ENCODE assay signal across 19 mouse cellular contexts in the genomic region with DNA sequence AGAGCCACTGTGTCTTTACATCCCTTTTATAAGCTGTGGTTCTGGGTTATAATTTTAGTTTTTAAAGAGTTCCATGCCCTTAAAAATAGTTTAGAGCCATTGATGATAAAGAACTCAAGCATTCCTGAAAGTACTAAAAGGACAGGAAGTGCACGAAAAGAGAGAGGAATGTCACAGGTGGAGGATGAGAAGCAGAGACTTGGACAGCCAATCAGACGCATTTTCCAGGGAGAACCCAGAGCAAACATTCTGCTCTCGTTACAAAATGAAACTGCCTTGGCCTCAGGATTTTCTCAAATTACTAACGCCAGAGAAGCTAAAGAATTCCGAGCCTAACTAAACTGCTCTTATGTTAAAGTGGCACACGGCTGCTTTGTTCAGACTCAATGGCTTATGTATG.
DNase-seq lines count a peak whose midpoint lies in the region; ATAC-seq and TF ChIP-seq lines count a peak whose summit lies in the region.
"Had no signal": no experiment of that assay in that cellular context is flagged by ENCODE, and none has a peak within 500 bp of the region (broad histone marks: within the 10 kb centered on the region; RNA-seq: fewer than 3 reads in every experiment).

No protein-coding gene starts in this region.

- H3K4me2 ChIP-seq in lung, embryonic 14.5 days, result peak overlapping the region; percentile 10; the same call in 1 of the 2 replicates
- H3K4me2 ChIP-seq in embryonic facial prominence, embryonic 12.5 days (replicated peaks), result peak overlapping the region; percentile 7; the same call in 1 of the 2 replicates
- peak overlapping the region; percentile 37 for H3K4me2 ChIP-seq in intestine, postnatal 0 days (replicated peaks; ENCODE audit: low read depth)
- peak overlapping the region; percentile 20; the same call in 1 of the 2 replicates for H3K4me2 ChIP-seq in stomach, postnatal 0 days (replicated peaks; ENCODE audit: low read depth)
- H3K4me2 ChIP-seq: forebrain, embryonic 15.5 days; heart, embryonic 11.5 days; liver, embryonic 13.5 days; midbrain, embryonic 12.5 days had no signal

- no peak overlapping the region for H3K4me3 ChIP-seq in lung, embryonic 14.5 days (ENCODE audit: low read depth, low read length)
- H3K4me3 ChIP-seq in embryonic facial prominence, embryonic 12.5 days, result no peak overlapping the region
- H3K4me3 ChIP-seq in intestine, postnatal 0 days (ENCODE audit: low read depth, low read length), result no peak overlapping the region
- H3K4me3 ChIP-seq in stomach, postnatal 0 days (ENCODE audit: low read depth, low read length), result no peak overlapping the region
- H3K4me3 ChIP-seq: erythroblast, embryonic 14.5 days; forebrain, embryonic 15.5 days; liver, embryonic 13.5 days; midbrain, embryonic 12.5 days had no signal

- H3K27ac ChIP-seq in lung, embryonic 14.5 days (ENCODE audit: low read depth), result 0 out of 2 replicates have a peak overlapping the region, but pooled peaks have one; percentile 6
- H3K27ac ChIP-seq in embryonic facial prominence, embryonic 12.5 days, result peak overlapping the region; percentile 54; the same call in 1 of the 2 replicates
- no peak overlapping the region for H3K27ac ChIP-seq in intestine, postnatal 0 days (ENCODE audit: low read depth, low read length)
- H3K27ac ChIP-seq in stomach, postnatal 0 days (replicated peaks), result no peak overlapping the region
- H3K27ac ChIP-seq: forebrain, embryonic 15.5 days; hindbrain, postnatal 0 days; liver, embryonic 13.5 days; macrophage; midbrain, embryonic 12.5 days had no signal

- 26% methylated on average over 6 of the region's 6 CpGs for WGBS in lung, embryonic 14.5 days
- WGBS in embryonic facial prominence, embryonic 12.5 days, result 16% methylated on average over 6 of the region's 6 CpGs
- 20% methylated on average over 6 of the region's 6 CpGs for WGBS in intestine, postnatal 0 days
- WGBS in stomach, postnatal 0 days, result 15% methylated on average over 6 of the region's 6 CpGs

- no peaks in the 10 kb centered on the region for H3K9me3 ChIP-seq in lung, embryonic 14.5 days (ENCODE audit: low read depth, low read length)
- H3K9me3 ChIP-seq in embryonic facial prominence, embryonic 12.5 days, result no peaks in the 10 kb centered on the region
- no peaks in the 10 kb centered on the region for H3K9me3 ChIP-seq in intestine, postnatal 0 days (ENCODE audit: control insufficient read depth)
- H3K9me3 ChIP-seq in stomach, postnatal 0 days (ENCODE audit: control insufficient read depth, low read length), result no peaks in the 10 kb centered on the region
- H3K9me3 ChIP-seq: forebrain, embryonic 15.5 days; liver, embryonic 13.5 days; midbrain, embryonic 12.5 days had no signal

- no peaks in the 10 kb centered on the region for H3K4me1 ChIP-seq in lung, embryonic 14.5 days (ENCODE audit: insufficient read depth)
- peaks cover 13% of the 10 kb centered on the region for H3K4me1 ChIP-seq in embryonic facial prominence, embryonic 12.5 days
- no peaks in the 10 kb centered on the region for H3K4me1 ChIP-seq in intestine, postnatal 0 days (replicated peaks; ENCODE audit: control insufficient read depth, insufficient read depth, low read length)
- no peaks in the 10 kb centered on the region for H3K4me1 ChIP-seq in stomach, postnatal 0 days (replicated peaks; ENCODE audit: control insufficient read depth, insufficient read depth)
- H3K4me1 ChIP-seq: forebrain, embryonic 15.5 days; liver, embryonic 13.5 days; midbrain, embryonic 12.5 days had no signal

- no peaks in the 10 kb centered on the region for H3K36me3 ChIP-seq in lung, embryonic 14.5 days (ENCODE audit: insufficient read depth)
- H3K36me3 ChIP-seq in embryonic facial prominence, embryonic 12.5 days, result no peaks in the 10 kb centered on the region
- no peaks in the 10 kb centered on the region for H3K36me3 ChIP-seq in intestine, postnatal 0 days (ENCODE audit: control insufficient read depth, insufficient read depth)
- H3K36me3 ChIP-seq in stomach, postnatal 0 days (ENCODE audit: control insufficient read depth, insufficient read depth, low read length), result no peaks in the 10 kb centered on the region
- H3K36me3 ChIP-seq: forebrain, embryonic 15.5 days; liver, embryonic 13.5 days; midbrain, embryonic 12.5 days had no signal

- no peak for TF ChIP-seq EP300 in stomach, postnatal 0 days (optimal IDR thresholded peaks at IDR 0.05)

- no peak overlapping the region for H3K9ac ChIP-seq in lung, embryonic 14.5 days
- H3K9ac ChIP-seq in embryonic facial prominence, embryonic 12.5 days, result no peak overlapping the region
- no peak overlapping the region for H3K9ac ChIP-seq in intestine, postnatal 0 days (ENCODE audit: low read depth, low read length)
- H3K9ac ChIP-seq in stomach, postnatal 0 days (ENCODE audit: low read length), result no peak overlapping the region
- H3K9ac ChIP-seq: forebrain, embryonic 15.5 days; liver, embryonic 13.5 days; midbrain, embryonic 12.5 days had no signal

- peak; percentile 30 for DNase-seq in lung, embryonic 14.5 days
- DNase-seq in lung, adult 18-20 months, result no peak
- no peak for DNase-seq in stomach, postnatal 0 days (ENCODE audit: low spot score)
- DNase-seq in embryo, embryonic 10.5 days (ENCODE audit: low spot score), result no peak
- no peak for DNase-seq in gastrocnemius, postnatal 25 days
- DNase-seq: adrenal gland, postnatal 25 days; cerebellum, adult 8-10 months; gastrocnemius, postnatal 14 days; layer of hippocampus, postnatal 36 days; liver, embryonic 13.5 days; right cerebral cortex, postnatal 4 days had no signal

- TF ChIP-seq CTCF in lung, embryonic 14.5 days (IDR thresholded peaks at IDR 0.05; ENCODE audit: low read depth), result no peak
- no peak for TF ChIP-seq CTCF in intestine, postnatal 0 days (IDR thresholded peaks at IDR 0.05; ENCODE audit: low read depth)
- TF ChIP-seq CTCF in stomach, postnatal 0 days (IDR thresholded peaks at IDR 0.05; ENCODE audit: low read depth), result no peak

- ATAC-seq in lung, embryonic 14.5 days (ENCODE audit: insufficient read depth), result no peak
- ATAC-seq in embryonic facial prominence, embryonic 12.5 days (ENCODE audit: insufficient number of reproducible peaks, insufficient read depth, low FRiP score, low TSS enrichment), result no peak
- no peak for ATAC-seq in intestine, postnatal 0 days
- ATAC-seq in stomach, postnatal 0 days (ENCODE audit: low FRiP score, low TSS enrichment), result no peak
- ATAC-seq: forebrain, embryonic 15.5 days; hindbrain, postnatal 0 days had no signal

- no peaks in the 10 kb centered on the region for H3K27me3 ChIP-seq in lung, embryonic 14.5 days (ENCODE audit: insufficient read depth, low read length)
- H3K27me3 ChIP-seq in embryonic facial prominence, embryonic 12.5 days, result no peaks in the 10 kb centered on the region
- H3K27me3 ChIP-seq in intestine, postnatal 0 days (replicated peaks; ENCODE audit: control insufficient read depth, insufficient read depth, low read length), result no peaks in the 10 kb centered on the region
- H3K27me3 ChIP-seq in stomach, postnatal 0 days (ENCODE audit: control insufficient read depth, insufficient read depth, low read length), result no peaks in the 10 kb centered on the region
- H3K27me3 ChIP-seq: forebrain, embryonic 15.5 days; liver, embryonic 13.5 days; midbrain, embryonic 12.5 days had no signal

Comparison
In these comparisons a context has a peak if more than half of its experiments do, and no peak if none do; other contexts are left out.
1. H3K27ac ChIP-seq: peak in lung, embryonic 14.5 days (single experiment) and embryonic facial prominence, embryonic 12.5 days (single experiment); none in intestine, postnatal 0 days (single experiment) and stomach, postnatal 0 days (single experiment).
2. Peak in every context shown above with its lines, with median percentiles within 50 percentile points of each other: H3K4me2 ChIP-seq.